In the genomic region with DNA sequence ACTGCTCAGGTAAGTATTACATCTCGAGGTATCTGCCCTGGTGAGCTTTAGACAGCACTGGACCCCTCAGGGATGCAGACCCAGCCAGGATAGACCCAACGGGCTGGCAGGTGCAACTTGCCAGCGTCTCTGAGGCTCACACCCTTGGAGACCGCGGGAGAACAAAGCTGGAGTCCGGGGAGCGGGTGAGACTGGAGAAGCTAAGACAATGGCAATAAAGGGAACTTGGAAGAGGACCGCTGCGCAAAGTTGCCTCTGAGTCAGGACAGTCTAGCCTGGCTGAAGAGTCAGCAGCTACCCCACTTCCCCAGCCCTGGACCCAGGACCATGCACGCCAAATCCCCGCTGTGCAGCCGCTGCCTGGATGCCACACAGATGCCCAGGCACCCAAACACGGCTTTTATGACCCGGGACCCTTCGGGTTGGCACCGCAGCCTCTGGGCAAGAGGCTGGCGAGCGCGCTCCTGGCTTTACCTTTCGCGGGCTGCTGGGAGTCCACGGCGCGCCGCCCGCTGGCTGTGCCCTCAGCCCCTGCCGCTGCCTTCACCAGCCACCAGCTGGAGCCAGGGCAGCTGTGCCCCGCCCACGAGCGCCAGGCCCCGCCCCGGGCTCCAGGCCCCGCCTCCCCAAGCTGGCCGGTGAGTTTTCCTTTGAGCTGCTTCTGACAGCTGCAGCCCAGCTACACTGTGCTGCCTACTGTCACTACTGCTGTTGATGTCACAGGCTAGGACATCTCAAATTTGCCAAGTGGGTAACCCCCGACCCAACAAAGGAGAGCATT, we compare ENCODE assay signal across 7 mouse cellular contexts.
A peak's percentile ranks its signal among the peaks of the same experiment; 100 is the strongest.
DNase-seq lines count a peak whose midpoint lies in the region; ATAC-seq and TF ChIP-seq lines count a peak whose summit lies in the region.

No protein-coding gene starts in this region.

- H3K9ac ChIP-seq in hindbrain, embryonic 16.5 days (ENCODE audit: low read depth, low read length) = peak overlapping the region; percentile 74
- peak overlapping the region; percentile 47 for H3K9ac ChIP-seq in limb, embryonic 11.5 days (ENCODE audit: low read length)

- DNase-seq in adrenal gland, adult 8-10 months = peak; percentile 41
- DNase-seq in gastrocnemius, adult 8-10 months (ENCODE audit: low spot score in 2 of 2) = peak; percentile 20 to 28
- DNase-seq in limb, embryonic 11.5 days (ENCODE audit: low spot score) = peak; percentile 82
- peak; percentile 77 for DNase-seq in midbrain, embryonic 10.5 days (ENCODE audit: low spot score)

- no peak for TF ChIP-seq POLR2A in cortical plate, adult 2 months (IDR thresholded peaks at IDR 0.05; ENCODE audit: extremely low read depth, insufficient read depth, low read length)
- no peak for TF ChIP-seq POLR2A in small intestine, adult 2 months (IDR thresholded peaks at IDR 0.05; ENCODE audit: low read depth, low read length)

- peak; percentile 95 for ATAC-seq in hindbrain, embryonic 16.5 days
- peak; percentile 91 for ATAC-seq in limb, embryonic 11.5 days (ENCODE audit: insufficient number of reproducible peaks, low FRiP score, low TSS enrichment, low read depth)

- H3K27ac ChIP-seq in cortical plate, adult 2 months (ENCODE audit: insufficient read depth, low read length) = no peak overlapping the region
- H3K27ac ChIP-seq in hindbrain, embryonic 16.5 days (ENCODE audit: low read depth, low read length) = no peak overlapping the region
- H3K27ac ChIP-seq in limb, embryonic 11.5 days (replicated peaks; ENCODE audit: low read depth, low read length) = no peak overlapping the region
- H3K27ac ChIP-seq in midbrain, embryonic 10.5 days (replicated peaks) = no peak overlapping the region; the same call in 1 of the 2 replicates
- no peak overlapping the region for H3K27ac ChIP-seq in small intestine, adult 2 months (ENCODE audit: insufficient read depth, low read depth, low read length)

- peak overlapping the region; percentile 46; the same call in 1 of the 2 replicates for H3K4me3 ChIP-seq in cortical plate, adult 2 months (ENCODE audit: insufficient read depth, low read length)
- peak overlapping the region; percentile 61 for H3K4me3 ChIP-seq in hindbrain, embryonic 16.5 days (ENCODE audit: low read length)
- peak overlapping the region; percentile 39 for H3K4me3 ChIP-seq in limb, embryonic 11.5 days (ENCODE audit: low read depth, low read length)
- peak overlapping the region; percentile 63 for H3K4me3 ChIP-seq in midbrain, embryonic 10.5 days
- H3K4me3 ChIP-seq in small intestine, adult 2 months (ENCODE audit: low read depth, low read length) = peak overlapping the region; percentile 39

- no peaks in the 10 kb centered on the region for H3K36me3 ChIP-seq in hindbrain, embryonic 16.5 days (ENCODE audit: control insufficient read depth, insufficient read depth, low read length)
- no peaks in the 10 kb centered on the region for H3K36me3 ChIP-seq in limb, embryonic 11.5 days (ENCODE audit: control insufficient read depth, insufficient read depth, low read length)
- no peaks in the 10 kb centered on the region for H3K36me3 ChIP-seq in midbrain, embryonic 10.5 days
- no peaks in the 10 kb centered on the region for H3K36me3 ChIP-seq in small intestine, adult 2 months (ENCODE audit: control insufficient read depth, insufficient read depth, low read length)

- no peaks in the 10 kb centered on the region for H3K9me3 ChIP-seq in hindbrain, embryonic 16.5 days (ENCODE audit: control insufficient read depth, low read length)
- no peaks in the 10 kb centered on the region for H3K9me3 ChIP-seq in limb, embryonic 11.5 days (ENCODE audit: control insufficient read depth, low read length)
- no peaks in the 10 kb centered on the region for H3K9me3 ChIP-seq in midbrain, embryonic 10.5 days (replicated peaks)

- no peaks in the 10 kb centered on the region for H3K27me3 ChIP-seq in hindbrain, embryonic 16.5 days (replicated peaks; ENCODE audit: control insufficient read depth, insufficient read depth, low read length)
- 0 out of 2 replicates have a peak, but pooled peaks cover 2% of the 10 kb centered on the region for H3K27me3 ChIP-seq in limb, embryonic 11.5 days (ENCODE audit: control insufficient read depth, insufficient read depth, low read length)
- peaks cover 24% of the 10 kb centered on the region for H3K27me3 ChIP-seq in midbrain, embryonic 10.5 days (ENCODE audit: low read depth, poor library complexity, severe bottlenecking)
- H3K27me3 ChIP-seq in small intestine, adult 2 months (ENCODE audit: control insufficient read depth, insufficient read depth, low read length) = 0 out of 2 replicates have a peak, but pooled peaks cover 3% of the 10 kb centered on the region

- no peaks in the 10 kb centered on the region for H3K4me1 ChIP-seq in cortical plate, adult 2 months (ENCODE audit: control insufficient read depth, insufficient read depth, low read length)
- H3K4me1 ChIP-seq in hindbrain, embryonic 16.5 days (ENCODE audit: control insufficient read depth, insufficient read depth, low read depth, low read length) = peaks cover 4% of the 10 kb centered on the region
- H3K4me1 ChIP-seq in limb, embryonic 11.5 days (ENCODE audit: control insufficient read depth, insufficient read depth, low read length) = no peaks in the 10 kb centered on the region
- peaks cover 11% of the 10 kb centered on the region for H3K4me1 ChIP-seq in midbrain, embryonic 10.5 days
- 0 out of 2 replicates have a peak, but pooled peaks cover 4% of the 10 kb centered on the region for H3K4me1 ChIP-seq in small intestine, adult 2 months (ENCODE audit: control insufficient read depth, insufficient read depth, insufficient read length, low read length)

- WGBS in hindbrain, embryonic 16.5 days = 1% methylated on average over 35 of the region's 35 CpGs
- WGBS in limb, embryonic 11.5 days = 1% methylated on average over 35 of the region's 35 CpGs
- 2% methylated on average over 35 of the region's 35 CpGs for WGBS in midbrain, embryonic 10.5 days
- 2% methylated on average over 35 of the region's 35 CpGs for WGBS in small intestine, adult 2 months

- no peak for TF ChIP-seq CTCF in cortical plate, adult 2 months (IDR thresholded peaks at IDR 0.05; ENCODE audit: extremely low read depth, insufficient read depth, low read length)
- TF ChIP-seq CTCF in small intestine, adult 2 months (IDR thresholded peaks at IDR 0.05; ENCODE audit: extremely low read depth, insufficient read length, insufficient replicate concordance, low read depth, low read length) = no peak

- H3K4me2 ChIP-seq in hindbrain, embryonic 16.5 days (ENCODE audit: low read length) = peak overlapping the region; percentile 95
- H3K4me2 ChIP-seq in limb, embryonic 11.5 days (ENCODE audit: low read depth, severe bottlenecking) = peak overlapping the region; percentile 83

Comparison
In these comparisons a context has a peak if more than half of its experiments do, and no peak if none do; other contexts are left out.
1. DNase-seq: peak in every context shown above with its lines; median percentile 82 in limb, embryonic 11.5 days; 77 in midbrain, embryonic 10.5 days; 41 in adrenal gland, adult 8-10 months; 24 in gastrocnemius, adult 8-10 months.